Mouse (Mus musculus): ENCODE data around the gene Ranbp10. TPM values are rescaled to one million over a fixed set of nuclear protein-coding genes. Genes with fewer than 3 reads are reported as not detected.

The Ranbp10 gene
- polyA plus RNA-seq, 1 experiment, result 24.4 TPM

- Histone ChIP-seq H3K4me1 (ENCODE audit: control insufficient read depth) (peaks cover 38% of the 10 kb centered on the region), H3K27me3 (ENCODE audit: control insufficient read depth) (no peaks in the 10 kb centered on the region), H3K9me3 (ENCODE audit: control insufficient read depth, low read length) (no peaks in the 10 kb centered on the region), H3K36me3 (ENCODE audit: control insufficient read depth) (peaks cover 100% of the 10 kb centered on the region), H3K4me3 (replicated peaks) (no peak overlapping the region)
- TF ChIP-seq TAL1 (IDR thresholded peaks at IDR 0.05; ENCODE audit: low read length) (no peak), GATA1 (IDR thresholded peaks at IDR 0.05; ENCODE audit: low read length) (no peak)
Observed at GRCm38 (mm10) chr8:105777833-105778232, 49.3 kb downstream of the Ranbp10 start.

DNA sequence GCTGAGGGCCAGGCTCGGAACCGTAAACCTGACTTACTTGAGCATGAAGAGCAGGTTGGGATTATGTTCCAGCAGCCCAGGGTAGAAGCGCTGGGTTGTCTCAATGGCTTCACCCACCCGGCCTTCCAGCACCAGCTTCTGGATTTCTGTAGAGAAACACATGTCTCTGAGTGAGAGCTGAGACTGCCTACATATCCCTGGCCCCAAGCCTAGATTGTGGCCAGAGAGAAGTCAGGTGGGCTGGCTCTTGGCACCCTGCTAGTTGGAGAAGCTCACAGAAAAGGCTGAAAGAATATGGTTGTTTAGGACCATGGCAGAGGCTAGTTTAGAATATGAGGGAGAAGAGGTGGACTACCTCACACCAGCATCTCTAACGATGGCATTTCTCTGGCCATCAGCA is 52.7 kb downstream of the Ranbp10 start:
- Histone ChIP-seq H3K27me3 (ENCODE audit: control insufficient read depth) (no peaks in the 10 kb centered on the region; the same call in 1 of the 2 replicates), H3K36me3 (ENCODE audit: control insufficient read depth) (peaks cover 100% of the 10 kb centered on the region), H3K9me3 (ENCODE audit: control insufficient read depth, low read length) (no peaks in the 10 kb centered on the region), H3K4me1 (ENCODE audit: control insufficient read depth) (peaks cover 15% of the 10 kb centered on the region), H3K4me3 (replicated peaks) (no peak overlapping the region)
- TF ChIP-seq GATA1 (IDR thresholded peaks at IDR 0.05; ENCODE audit: low read length) (no peak), TAL1 (IDR thresholded peaks at IDR 0.05; ENCODE audit: low read length) (no peak)

- TF ChIP-seq TAL1 (IDR thresholded peaks at IDR 0.05; ENCODE audit: low read length) (no peak), GATA1 (IDR thresholded peaks at IDR 0.05; ENCODE audit: low read length) (no peak)
- H3K4me1 ChIP-seq (ENCODE audit: control insufficient read depth), result peaks cover 8% of the 10 kb centered on the region
- peaks cover 100% of the 10 kb centered on the region for H3K36me3 ChIP-seq (ENCODE audit: control insufficient read depth)
- H3K9me3 ChIP-seq (ENCODE audit: control insufficient read depth, low read length), result no peaks in the 10 kb centered on the region
- no peak overlapping the region for H3K4me3 ChIP-seq (replicated peaks)
- no peaks in the 10 kb centered on the region; the same call in 1 of the 2 replicates for H3K27me3 ChIP-seq (ENCODE audit: control insufficient read depth)
Observed at GRCm38 (mm10) chr8:105773441-105773861, 53.7 kb downstream of the Ranbp10 start.

DNA sequence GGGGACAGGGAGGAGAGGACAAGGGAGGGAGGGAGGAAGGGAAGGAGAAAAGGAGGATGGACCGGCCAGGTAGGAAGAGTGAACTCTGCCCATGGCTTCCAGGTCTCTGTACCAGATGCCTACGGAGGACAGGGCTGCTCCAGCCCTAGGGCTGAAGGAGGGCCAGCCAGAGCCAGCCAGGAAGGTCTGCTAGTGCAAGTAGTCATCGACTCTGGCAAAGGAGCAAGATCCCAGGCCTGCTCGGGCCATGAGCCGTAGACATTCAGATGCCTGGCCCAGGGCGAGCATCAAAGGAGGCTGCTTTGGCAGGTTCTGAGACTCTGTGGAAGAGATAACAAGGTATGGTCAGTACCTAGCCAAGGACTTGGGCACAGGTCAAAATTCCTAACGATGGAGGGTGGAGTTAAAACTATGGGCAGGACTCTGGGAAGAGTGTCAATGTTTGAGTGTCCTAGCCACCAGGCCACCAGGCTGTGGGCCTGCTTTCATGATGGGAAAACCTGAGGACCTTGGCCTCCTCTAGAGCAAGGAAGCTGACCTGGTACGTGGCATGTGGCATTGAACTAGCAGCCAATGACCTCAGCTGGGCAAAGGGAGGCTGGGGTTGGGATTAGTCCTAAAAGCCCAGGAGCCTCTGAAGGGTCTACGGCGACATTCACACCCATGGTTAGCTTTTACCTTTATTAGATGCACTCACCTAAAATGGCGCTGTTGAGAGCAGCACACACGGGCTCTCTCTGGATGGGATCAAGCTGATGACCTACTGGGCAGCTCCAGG is 55.6 kb downstream of the Ranbp10 start:
- H3K36me3 ChIP-seq (ENCODE audit: control insufficient read depth), result peaks cover 99% of the 10 kb centered on the region
- no peaks in the 10 kb centered on the region for H3K9me3 ChIP-seq (ENCODE audit: control insufficient read depth, low read length)
- peaks cover 5% of the 10 kb centered on the region for H3K4me1 ChIP-seq (ENCODE audit: control insufficient read depth)
- H3K4me3 ChIP-seq (replicated peaks), result no peak overlapping the region
- no peaks in the 10 kb centered on the region; the same call in 1 of the 2 replicates for H3K27me3 ChIP-seq (ENCODE audit: control insufficient read depth)
- TF ChIP-seq TAL1 (IDR thresholded peaks at IDR 0.05; ENCODE audit: low read length) (no peak), GATA1 (IDR thresholded peaks at IDR 0.05; ENCODE audit: low read length) (no peak)

- Histone ChIP-seq H3K9me3 (ENCODE audit: control insufficient read depth, low read length) (no peaks in the 10 kb centered on the region), H3K27me3 (ENCODE audit: control insufficient read depth) (no peaks in the 10 kb centered on the region; the same call in 1 of the 2 replicates), H3K36me3 (ENCODE audit: control insufficient read depth) (peaks cover 92% of the 10 kb centered on the region), H3K4me1 (ENCODE audit: control insufficient read depth) (peaks cover 7% of the 10 kb centered on the region), H3K4me3 (replicated peaks) (no peak overlapping the region)
- no peak for TF ChIP-seq TAL1 (IDR thresholded peaks at IDR 0.05; ENCODE audit: low read length)
- no peak for TF ChIP-seq GATA1 (IDR thresholded peaks at IDR 0.05; ENCODE audit: low read length)
Observed at GRCm38 (mm10) chr8:105770609-105771008, 56.5 kb downstream of the Ranbp10 start.

GRCm38 (mm10) chr8:105768485-105769257 is 58.5 kb downstream of the Ranbp10 start:
- Histone ChIP-seq H3K27me3 (ENCODE audit: control insufficient read depth) (no peaks in the 10 kb centered on the region; the same call in 1 of the 2 replicates), H3K36me3 (ENCODE audit: control insufficient read depth) (peaks cover 73% of the 10 kb centered on the region), H3K4me3 (replicated peaks) (no peak overlapping the region), H3K9me3 (ENCODE audit: control insufficient read depth, low read length) (no peaks in the 10 kb centered on the region), H3K4me1 (ENCODE audit: control insufficient read depth) (peaks cover 7% of the 10 kb centered on the region)
- no peak for TF ChIP-seq TAL1 (IDR thresholded peaks at IDR 0.05; ENCODE audit: low read length)
- TF ChIP-seq GATA1 (IDR thresholded peaks at IDR 0.05; ENCODE audit: low read length), result no peak

GRCm38 (mm10) chr8:105758277-105759108 is 68.7 kb downstream of the Ranbp10 start, which contains the start of gene Gfod2:
Gfod2 (minus strand) TSS chr8:105758664.
- Histone ChIP-seq H3K4me1 (ENCODE audit: control insufficient read depth) (peaks cover 25% of the 10 kb centered on the region), H3K4me3 (replicated peaks) (peak within 1 kb of the TSS; percentile 91), H3K9me3 (ENCODE audit: control insufficient read depth, low read length) (no peaks in the 10 kb centered on the region), H3K36me3 (ENCODE audit: control insufficient read depth) (no peaks in the 10 kb centered on the region), H3K27me3 (ENCODE audit: control insufficient read depth) (no peaks in the 10 kb centered on the region)
- TF ChIP-seq GATA1 (IDR thresholded peaks at IDR 0.05; ENCODE audit: low read length) (no peak), TAL1 (IDR thresholded peaks at IDR 0.05; ENCODE audit: low read length) (no peak)

DNA sequence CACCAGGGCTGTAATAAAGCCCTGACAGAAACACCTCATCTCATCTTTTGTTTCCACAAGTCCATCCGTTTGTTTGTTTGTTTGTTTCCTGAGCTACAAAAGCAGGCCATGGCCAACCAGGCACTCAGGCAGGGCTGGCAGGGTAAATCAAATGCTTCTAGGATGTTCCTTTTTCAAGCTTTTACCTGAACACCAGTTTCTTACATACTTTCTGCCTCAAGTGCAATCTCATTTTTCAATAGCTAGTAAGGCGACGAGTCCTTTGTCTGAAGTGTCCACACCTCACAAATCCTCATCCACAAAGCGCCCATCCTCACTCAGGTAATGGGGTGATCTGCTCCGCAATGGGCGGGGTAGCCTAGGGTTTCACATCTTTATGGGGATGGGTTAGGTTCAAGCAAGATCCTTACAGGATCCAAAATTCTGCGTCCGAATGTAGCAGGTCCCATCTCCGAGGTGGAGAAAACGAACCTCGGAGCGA is 69.3 kb downstream of the Ranbp10 start:
- Histone ChIP-seq H3K27me3 (ENCODE audit: control insufficient read depth) (no peaks in the 10 kb centered on the region), H3K9me3 (ENCODE audit: control insufficient read depth, low read length) (no peaks in the 10 kb centered on the region), H3K36me3 (ENCODE audit: control insufficient read depth) (no peaks in the 10 kb centered on the region), H3K4me1 (ENCODE audit: control insufficient read depth) (peaks cover 30% of the 10 kb centered on the region), H3K4me3 (replicated peaks) (peak overlapping the region; percentile 91)
- TF ChIP-seq TAL1 (IDR thresholded peaks at IDR 0.05; ENCODE audit: low read length) (no peak), GATA1 (IDR thresholded peaks at IDR 0.05; ENCODE audit: low read length) (no peak)

Data from erythroblast, embryonic 14.5 days (primary cell).